Mouse (Mus musculus) adrenal gland, adult 2 months (tissue): Measurements from ENCODE around the gene Gm14214. TPM values are rescaled to one million over a fixed set of nuclear protein-coding genes. Genes with fewer than 3 reads are reported as not detected.

Source experiments
- DNase-seq: peaks from one replicate; pipeline ENCODE4 v3.0.0; 2021
- polyA plus RNA-seq: library from polyadenylated mRNA; depleted of rRNA; stranded (reverse); fragments of >200 nt; gene quantifications from 2 replicates; pipeline ENCODE4 v1.2.3, GENCODE M21; 2012
- total RNA-seq, 2 experiments: library from RNA; stranded (reverse); gene quantifications; 2 replicates each; pipeline ENCODE4 v1.2.3; 2021

Gm14214 gene
- total and polyA plus RNA-seq, 3 experiments: not detected

- peak; percentile 87 for DNase-seq
Observed at GRCm38 (mm10) chr2:154776496-154776895, 6.7 kb upstream of the Gm14214 start.

- no peak for DNase-seq
Observed at GRCm38 (mm10) chr2:154774032-154774431, 4.2 kb upstream of the Gm14214 start.

GRCm38 (mm10) chr2:154771604-154772003 is 1.8 kb upstream of the Gm14214 start:
- no peak for DNase-seq

- no peak for DNase-seq
Observed at GRCm38 (mm10) chr2:154767051-154767450, 2.8 kb downstream of the Gm14214 start.

- no peak for DNase-seq
Observed at GRCm38 (mm10) chr2:154765554-154766008, 4.2 kb downstream of the Gm14214 start.

- no peak for DNase-seq
Observed at GRCm38 (mm10) chr2:154764828-154765497, 4.9 kb downstream of the Gm14214 start.

- DNase-seq: no peak
Observed at GRCm38 (mm10) chr2:154763226-154763625, 6.6 kb downstream of the Gm14214 start.

GRCm38 (mm10) chr2:154758454-154758853 is 11.4 kb downstream of the Gm14214 start:
- DNase-seq: no peak

GRCm38 (mm10) chr2:154757691-154758090 is 12.1 kb downstream of the Gm14214 start:
- DNase-seq: no peak

GRCm38 (mm10) chr2:154755791-154756190 is 14.0 kb downstream of the Gm14214 start:
- no peak for DNase-seq

- no peak for DNase-seq
Observed at GRCm38 (mm10) chr2:154754068-154754560, 15.7 kb downstream of the Gm14214 start.

GRCm38 (mm10) chr2:154751924-154752323 is 17.9 kb downstream of the Gm14214 start:
- peak; percentile 85 for DNase-seq

GRCm38 (mm10) chr2:154749046-154750036 is 20.5 kb downstream of the Gm14214 start:
- DNase-seq: peak; percentile 43

GRCm38 (mm10) chr2:154748383-154748782 is 21.4 kb downstream of the Gm14214 start:
- no peak for DNase-seq

- no peak for DNase-seq
Observed at GRCm38 (mm10) chr2:154743915-154744314, 25.9 kb downstream of the Gm14214 start.

- DNase-seq: peak; percentile 83
Observed at GRCm38 (mm10) chr2:154742911-154743819, 26.7 kb downstream of the Gm14214 start.

GRCm38 (mm10) chr2:154738621-154739020 is 31.2 kb downstream of the Gm14214 start:
- DNase-seq: no peak

GRCm38 (mm10) chr2:154735986-154736385 is 33.8 kb downstream of the Gm14214 start:
- peak; percentile 55 for DNase-seq

- peak; percentile 53 for DNase-seq
Observed at GRCm38 (mm10) chr2:154735416-154735815, 34.4 kb downstream of the Gm14214 start.

GRCm38 (mm10) chr2:154734977-154735376 is 34.9 kb downstream of the Gm14214 start:
- no peak for DNase-seq

GRCm38 (mm10) chr2:154732503-154733141 is 37.2 kb downstream of the Gm14214 start:
- DNase-seq: peak; percentile 69
